Mouse (Mus musculus): ENCODE measurements around the gene Gstm5. TPM values are rescaled to one million over a fixed set of nuclear protein-coding genes. Genes with fewer than 3 reads are reported as not detected.

Gene Gstm5
- total RNA-seq (2023): 0.45 TPM in 1 of 2 replicates, not detected in the other

DNA sequence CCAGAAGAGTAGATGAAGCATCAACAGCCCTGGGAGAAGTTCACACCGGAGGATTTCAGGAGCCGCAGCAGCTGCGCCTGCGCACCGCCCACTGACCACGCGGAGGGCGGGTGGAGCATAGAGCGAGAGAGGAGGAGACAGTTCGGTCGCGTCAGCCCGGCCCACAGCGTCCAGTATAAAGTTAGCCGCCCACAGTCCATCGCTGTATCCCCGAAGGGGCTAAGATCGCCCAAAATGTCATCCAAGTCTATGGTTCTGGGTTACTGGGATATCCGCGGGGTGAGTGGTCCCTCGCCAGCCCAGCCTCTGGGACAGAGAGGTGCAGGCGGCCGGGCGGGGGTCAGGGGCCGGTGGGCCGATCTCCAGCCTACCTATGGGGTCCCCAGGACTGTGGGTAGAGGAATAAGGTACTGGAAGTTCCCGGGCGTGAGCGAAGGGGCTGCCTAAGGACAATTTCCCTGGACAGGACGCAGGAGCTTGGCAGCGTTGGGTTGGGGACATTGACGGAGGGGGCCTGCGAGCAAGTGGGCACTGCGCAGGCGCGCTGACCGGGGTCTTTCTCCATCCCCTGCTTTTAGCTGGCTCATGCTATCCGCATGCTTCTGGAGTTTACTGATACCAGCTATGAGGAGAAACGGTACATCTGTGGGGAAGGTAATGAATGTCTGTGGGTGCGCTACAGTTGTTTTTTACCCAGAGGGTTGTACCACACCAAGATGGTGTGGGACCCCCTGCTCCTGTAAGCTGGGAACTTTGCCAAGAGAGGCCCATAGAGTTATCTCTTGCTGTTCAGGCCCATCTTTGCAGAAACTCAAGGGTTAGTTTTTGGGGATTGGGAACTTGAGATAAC is at the start of gene Gstm5:
TSS of gene Gstm5 (plus strand) at position 102 of the 850 bp plus-strand sequence.

DNA sequence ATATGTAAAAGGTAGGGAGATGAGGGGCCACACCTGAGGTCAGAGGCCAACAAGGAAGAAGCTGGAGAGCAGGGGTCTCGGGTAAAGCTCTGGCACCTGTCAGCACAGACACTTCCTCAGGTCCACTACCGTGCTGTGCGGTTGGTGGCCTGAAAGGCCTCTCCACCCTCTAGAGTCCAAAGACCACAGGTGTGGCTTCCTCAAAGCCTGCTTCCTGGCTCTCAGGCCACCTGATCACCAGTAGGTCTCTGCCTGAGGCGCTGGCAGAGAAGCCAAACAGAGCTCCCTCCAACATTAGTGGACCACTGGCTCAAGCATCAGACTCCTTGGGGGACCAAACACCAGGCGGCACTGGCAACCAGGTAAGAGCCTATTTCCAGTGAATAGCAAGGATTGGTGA is 18.6 kb upstream of the Gstm5 start, which contains the start of gene Eps8l3:
TSS of gene Eps8l3 (plus strand) at position 225 of the 400 bp plus-strand sequence.

GRCm38 (mm10) chr3:107931670-107932069 is 36.0 kb downstream of the Gstm5 start, which contains the start of gene Gstm7:
Gene Gstm7, minus strand, starts transcription at chr3:107931817.

DNA sequence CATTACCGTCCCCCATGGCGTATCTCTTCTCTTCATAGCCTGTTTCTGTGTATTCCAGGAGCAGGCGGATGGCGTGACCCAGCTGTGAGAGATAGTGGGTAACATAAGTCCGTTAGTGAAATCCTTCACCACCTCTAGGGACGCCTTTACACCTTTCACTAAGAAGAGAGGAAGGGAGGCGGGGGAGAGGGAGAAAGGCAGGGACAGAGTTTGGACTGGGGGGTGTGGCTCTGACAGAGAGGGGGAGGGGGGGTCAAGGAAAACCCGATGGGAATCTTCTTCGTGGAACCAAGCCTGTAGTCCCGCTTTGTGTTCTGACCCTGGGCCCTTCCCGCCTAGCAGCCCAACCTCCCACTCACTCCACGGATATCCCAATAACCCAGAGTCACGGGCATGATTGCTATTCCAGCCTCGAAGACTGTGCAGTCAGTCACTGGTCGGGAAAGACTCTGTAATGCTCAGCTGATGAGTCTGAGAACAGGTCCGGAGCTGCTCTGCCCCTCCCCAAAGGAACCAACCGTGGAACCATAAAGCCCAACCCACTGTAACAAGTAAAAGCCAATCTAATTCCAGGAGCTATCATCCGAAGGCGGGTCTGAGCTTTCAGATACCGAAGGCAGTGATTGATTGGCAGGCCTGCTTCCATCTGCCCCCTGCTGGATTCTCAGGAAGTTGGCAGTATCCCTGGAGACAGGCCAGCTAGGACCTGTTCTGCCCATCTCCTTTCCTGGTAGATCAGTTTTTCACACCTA is 47.8 kb downstream of the Gstm5 start, which contains the start of gene Gstm6:
TSS of gene Gstm6 (minus strand) at position 511 of the 752 bp plus-strand sequence.

Other genes starting within 250 kb of the Gstm5 start
- gene Ahcyl1, start 199.3 kb upstream of the Gstm5 start, total RNA-seq (2023): 32.0 and 38.2 TPM in 2 replicates
- gene Csf1, start 135.4 kb upstream of the Gstm5 start, total RNA-seq (2023): 59.2 and 73.5 TPM in 2 replicates
- gene Eps8l3, start 18.6 kb upstream of the Gstm5 start, total RNA-seq (2023): not detected in 2 replicates
- gene Gstm7, start 36.0 kb downstream of the Gstm5 start, total RNA-seq (2023): 0.44 and 0.75 TPM in 2 replicates
- gene Gstm6, start 47.9 kb downstream of the Gstm5 start, total RNA-seq (2023): not detected in 2 replicates
- gene Gstm3, start 73.5 kb downstream of the Gstm5 start, total RNA-seq (2023): not detected in 2 replicates
- not detected in 2 replicates for gene Gstm2, start 90.6 kb downstream of the Gstm5 start, total RNA-seq (2023)
- 84.1 TPM in 2 replicates for gene Gstm1, start 122.2 kb downstream of the Gstm5 start, total RNA-seq (2023)
- 5.0 and 5.9 TPM in 2 replicates for gene Gstm4, start 149.1 kb downstream of the Gstm5 start, total RNA-seq (2023)
- 66.8 and 71.1 TPM in 2 replicates for gene Ampd2, start 190.8 kb downstream of the Gstm5 start, total RNA-seq (2023)
- gene Gnat2, start 197.0 kb downstream of the Gstm5 start, total RNA-seq (2023): not detected in 2 replicates

All from neutrophil, adult 65 days (primary cell).